19 mouse cellular contexts compared by ENCODE assay signal in the genomic region with DNA sequence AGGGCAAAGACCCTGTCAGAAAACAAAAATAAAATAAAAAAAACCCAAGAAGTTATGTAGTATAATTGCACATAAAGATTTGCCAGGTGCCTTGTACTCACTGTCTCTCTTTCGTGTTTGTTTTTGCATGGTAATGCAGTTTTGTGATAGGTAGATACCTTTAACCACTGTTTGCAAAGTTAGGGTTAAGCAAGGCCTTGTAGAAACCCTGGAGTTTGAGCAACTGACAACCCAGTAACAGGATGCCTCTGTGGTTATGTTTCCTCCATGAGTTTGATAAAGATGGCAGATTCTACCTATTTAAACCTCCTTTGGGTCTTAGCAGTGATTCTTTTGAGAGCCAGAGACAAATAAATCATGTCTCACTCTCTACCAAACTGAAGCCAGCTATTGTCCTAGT. TPM values are rescaled to one million over a fixed set of nuclear protein-coding genes. Genes with fewer than 3 reads are reported as not detected.
DNase-seq lines count a peak whose midpoint lies in the region; TF ChIP-seq lines count a peak whose summit lies in the region.
"Had no signal": no experiment of that assay in that cellular context is flagged by ENCODE, and none has a peak within 500 bp of the region (broad histone marks: within the 10 kb centered on the region; RNA-seq: fewer than 3 reads in every experiment).

No protein-coding gene starts in this region.

- intact Hi-C loops in heart, adult 2 months (cut with DNase I): no loop called here
- intact Hi-C loops in heart, postnatal 10 days (cut with DNase I): no loop called here

- WGBS in heart, adult 2 months: 88% methylated on average over 1 of the region's 1 CpGs

- no peak overlapping the region for H3K4me3 ChIP-seq in heart, adult 2 months
- H3K4me3 ChIP-seq: embryonic facial prominence, embryonic 13.5 days; forebrain, embryonic 12.5 days; hindbrain, embryonic 12.5 days had no signal

- peaks cover 16% of the 10 kb centered on the region for H3K4me1 ChIP-seq in heart, adult 2 months (ENCODE audit: control insufficient read depth, insufficient read depth, low read length)
- H3K4me1 ChIP-seq: forebrain, embryonic 12.5 days had no signal

- peaks cover 32% of the 10 kb centered on the region for H3K36me3 ChIP-seq in heart, adult 2 months (ENCODE audit: control insufficient read depth, insufficient read depth, low read length)

- no peak for TF ChIP-seq POLR2A in heart, adult 2 months (IDR thresholded peaks at IDR 0.05; ENCODE audit: insufficient read depth, low read depth, low read length)

- no peak for DNase-seq in heart, adult 2 months
- DNase-seq in heart, postnatal 10 days: no peak
- DNase-seq in 416B (ENCODE audit: low read depth): peak; percentile 56
- DNase-seq in T-cell, adult 2 months (ENCODE audit: low spot score): peak; percentile 19
- DNase-seq in naive thymus-derived CD4-positive, alpha-beta T cell, adult 2 months (ENCODE audit: low read depth): peak; percentile 49
- no peak for DNase-seq in adrenal gland, postnatal 25 days
- DNase-seq in thymus, postnatal 10 days (ENCODE audit: low spot score in 2 of 2): no peak
- DNase-seq: adrenal gland, postnatal 14 days; cerebellum, adult 18-20 months; cerebellum, adult 9-11 months; cerebellum, postnatal 36 days; gastrocnemius, postnatal 14 days had no signal

- no peak for TF ChIP-seq EP300 in heart, adult 2 months (IDR thresholded peaks at IDR 0.05; ENCODE audit: insufficient read depth, low read depth, low read length)

- H3K27me3 ChIP-seq in heart, adult 2 months (ENCODE audit: control insufficient read depth, insufficient read depth, low read length): no peaks in the 10 kb centered on the region
- H3K27me3 ChIP-seq: embryonic facial prominence, embryonic 13.5 days; forebrain, embryonic 12.5 days; hindbrain, embryonic 12.5 days had no signal

- peak overlapping the region; percentile 77 for H3K27ac ChIP-seq in heart, adult 2 months
- H3K27ac ChIP-seq: embryonic facial prominence, embryonic 13.5 days; forebrain, embryonic 12.5 days; hindbrain, embryonic 12.5 days had no signal

- H3K79me2 ChIP-seq in heart, adult 2 months (replicated peaks; ENCODE audit: control insufficient read depth, insufficient read depth, low read length): peaks cover 11% of the 10 kb centered on the region

- H3K9ac ChIP-seq in heart, adult 2 months (ENCODE audit: low read depth, low read length): no peak overlapping the region
- H3K9ac ChIP-seq: embryonic facial prominence, embryonic 13.5 days; forebrain, embryonic 12.5 days; hindbrain, embryonic 12.5 days had no signal

- TF ChIP-seq CTCF in heart, adult 2 months (IDR thresholded peaks at IDR 0.05): no peak

RNA-seq across cellular contexts. Expression of a gene that starts 9.3 kb away (rescaled TPM):
- total RNA-seq in heart, adult 2 months (2021): 10 to 100 TPM; 80.7 to 85.1 TPM
- 23.5 and 40.2 TPM in 2 replicates for polyA plus RNA-seq in heart, adult 2 months (2012; rRNA removed)
- total RNA-seq in heart, postnatal 10 days (2021): 100 to 1,000 TPM; 108 to 126 TPM
- total RNA-seq in adrenal gland, postnatal 25 days (2021): 108 and 130 TPM in 2 replicates

RNA-seq across cellular contexts. Expression of a gene that starts 30.9 kb away (rescaled TPM):
- total RNA-seq in heart, adult 2 months (2021): 1 to 10 TPM in 1 of 2 experiments, under 1 TPM in 1; 0.98 to 1.5 TPM
- 0.76 TPM in 2 replicates for polyA plus RNA-seq in heart, adult 2 months (2012; rRNA removed)
- total RNA-seq in heart, postnatal 10 days (2021): 1 to 10 TPM in 1 of 2 experiments, under 1 TPM in 1; 0.72 to 1.2 TPM
- total RNA-seq in adrenal gland, postnatal 25 days (2021): 1.2 and 1.4 TPM in 2 replicates
- total RNA-seq: ES-E14 had no signal

RNA-seq across cellular contexts. Expression of a gene that starts 37.9 kb away (rescaled TPM):
- under 1 TPM in 1 of 2 experiments, not detected in 1; 0.30 TPM for total RNA-seq in heart, adult 2 months (2021)
- 0.10 TPM in 1 of 2 replicates, not detected in the other for polyA plus RNA-seq in heart, adult 2 months (2012; rRNA removed)
- total RNA-seq in heart, postnatal 10 days (2021): 1 to 10 TPM; 2.3 to 4.9 TPM
- 0.86 and 0.88 TPM in 2 replicates for total RNA-seq in adrenal gland, postnatal 25 days (2021)
- polyA plus RNA-seq: forebrain, embryonic 16.5 days; heart, embryonic 11.5 days; inflammation-experienced regulatory T-cells, adult 6 months had no signal

Comparison
In these comparisons a context has a peak if more than half of its experiments do, and no peak if none do; other contexts are left out.
1. DNase-seq: peak in 416B (single experiment), T-cell, adult 2 months (single experiment) and naive thymus-derived CD4-positive, alpha-beta T cell, adult 2 months (single experiment); none in heart, adult 2 months (0 of 2), heart, postnatal 10 days (0 of 2), adrenal gland, postnatal 25 days (single experiment) and thymus, postnatal 10 days (0 of 2).